Mouse (Mus musculus): ENCODE results near the gene Usf1.

Gene Usf1

DNA sequence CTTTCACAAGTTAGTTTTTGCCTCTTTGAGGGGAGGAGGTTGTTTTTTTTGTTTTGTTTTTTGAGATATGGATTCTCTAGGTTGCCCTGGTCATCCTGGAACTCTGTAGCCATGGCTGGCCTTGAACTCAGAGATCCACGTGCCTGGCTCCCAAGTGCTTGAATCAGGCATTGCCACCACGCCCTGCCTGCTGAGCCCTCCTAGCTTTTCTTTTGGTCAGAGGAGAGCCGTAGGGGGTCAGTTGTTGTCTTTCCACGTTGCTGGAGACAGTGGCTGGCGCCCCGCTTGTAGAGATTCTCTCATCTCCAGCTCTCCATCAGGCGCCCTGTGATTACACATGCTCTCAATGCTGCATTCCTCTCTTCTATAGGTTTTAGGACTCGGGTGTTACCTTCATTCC, 2.5 kb downstream of the Usf1 start:
- no peak for DNase-seq (ENCODE audit: low read depth in 2 of 2, low spot score in 2 of 2)

DNA sequence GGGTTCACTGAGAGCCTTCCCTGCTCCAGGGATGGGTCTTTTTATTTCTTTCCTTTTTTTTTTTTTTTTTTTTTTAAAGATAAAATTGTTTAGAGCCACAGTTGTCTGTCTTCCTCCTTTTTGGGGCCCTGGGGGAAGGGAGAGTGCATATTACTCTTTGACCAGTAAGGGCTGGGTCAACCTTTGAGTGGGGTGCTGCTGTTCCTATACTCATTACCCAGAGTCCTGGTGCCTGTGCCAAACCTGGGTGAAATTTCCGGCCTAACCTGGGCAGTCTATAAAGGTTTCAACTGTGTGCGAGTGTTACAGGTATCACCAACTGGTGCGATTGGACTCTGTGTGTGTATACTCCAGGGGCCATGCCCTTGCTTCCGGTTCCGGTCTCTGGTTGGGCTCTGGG, 7.5 kb downstream of the Usf1 start, which contains the start of gene Tstd1:
Gene Tstd1, plus strand, starts transcription at position 213 of the 400 bp plus-strand sequence.
- no peak for DNase-seq (ENCODE audit: low read depth in 2 of 2, low spot score in 2 of 2)

DNA sequence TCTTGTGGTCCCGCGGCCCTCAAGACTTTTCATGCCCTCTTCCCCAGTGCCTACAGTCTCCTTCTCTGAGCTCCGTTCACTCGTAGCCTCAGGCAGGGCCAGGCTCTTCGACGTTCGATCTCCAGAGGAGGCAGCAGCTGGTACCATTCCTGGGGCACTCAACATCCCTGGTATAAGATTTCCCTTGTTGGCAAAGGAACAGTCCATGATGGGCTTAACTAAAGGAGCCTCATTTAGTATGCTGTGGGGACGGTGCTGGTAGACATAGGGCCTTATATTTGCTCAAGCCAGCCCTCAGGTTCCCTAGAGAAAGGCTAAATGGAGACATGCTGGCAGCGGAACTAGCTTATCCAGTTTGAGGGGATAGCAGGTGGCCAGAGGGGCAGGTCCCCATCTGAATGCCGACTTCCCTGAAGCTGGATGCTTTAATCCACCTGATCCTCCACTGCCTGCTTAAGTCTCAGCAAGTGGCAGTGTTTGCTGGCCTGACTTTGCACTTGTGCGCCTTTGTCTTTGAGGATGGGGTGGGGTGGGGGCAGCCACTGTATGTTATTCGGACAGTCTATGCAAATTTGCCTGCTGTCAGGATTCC, 8.3 kb downstream of the Usf1 start:
- no peak for DNase-seq (ENCODE audit: low read depth in 2 of 2, low spot score in 2 of 2)

DNA sequence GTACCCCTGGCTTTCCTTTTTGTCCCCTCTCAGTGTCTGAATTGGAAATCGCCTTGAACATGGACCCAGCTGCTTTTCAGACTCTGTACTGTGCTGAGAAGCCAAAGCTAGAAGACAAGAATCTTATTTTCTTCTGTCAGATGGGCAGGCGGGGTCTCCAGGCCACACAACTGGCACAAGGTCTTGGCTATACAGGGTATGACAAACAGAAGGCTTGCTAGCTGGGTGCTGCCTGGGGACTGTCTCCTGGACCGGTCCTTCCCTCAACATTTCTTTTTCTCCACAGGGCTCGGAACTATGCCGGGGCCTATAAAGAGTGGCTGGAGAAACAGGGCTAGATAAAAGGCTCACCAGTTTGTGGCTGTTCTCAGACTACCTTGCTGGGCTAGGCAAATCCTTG, 8.8 kb downstream of the Usf1 start:
- DNase-seq (ENCODE audit: low read depth in 2 of 2, low spot score in 2 of 2) = no peak

DNA sequence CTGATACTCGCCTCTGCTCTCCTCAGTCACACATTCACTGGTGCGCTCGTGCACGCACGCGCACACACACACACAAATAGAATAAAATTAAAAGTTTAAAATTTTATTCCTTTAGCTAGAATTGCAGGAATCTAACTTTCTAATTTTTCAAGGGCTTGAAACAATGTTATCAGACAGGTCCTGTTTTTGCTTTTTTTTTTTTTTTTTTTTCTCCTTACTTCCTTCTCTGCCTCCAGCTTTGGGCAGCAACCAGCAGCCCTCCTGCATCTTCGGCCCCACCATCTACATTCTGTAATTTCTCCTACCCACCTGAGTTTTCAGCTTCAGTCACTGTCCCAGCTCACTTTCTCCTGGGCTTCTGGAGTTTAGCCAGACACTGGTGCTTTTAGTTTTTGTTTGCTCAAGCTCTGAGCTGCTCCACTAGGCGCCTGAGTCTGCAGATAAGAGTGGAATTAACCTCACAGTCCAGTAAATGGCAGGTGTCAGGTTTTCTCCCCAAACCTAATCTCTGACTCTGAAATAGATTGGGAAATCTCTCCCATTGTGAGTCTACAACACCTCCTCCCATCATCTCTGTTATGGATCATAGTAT, 11.5 kb downstream of the Usf1 start:
- DNase-seq (ENCODE audit: low read depth in 2 of 2, low spot score in 2 of 2) = no peak

DNA sequence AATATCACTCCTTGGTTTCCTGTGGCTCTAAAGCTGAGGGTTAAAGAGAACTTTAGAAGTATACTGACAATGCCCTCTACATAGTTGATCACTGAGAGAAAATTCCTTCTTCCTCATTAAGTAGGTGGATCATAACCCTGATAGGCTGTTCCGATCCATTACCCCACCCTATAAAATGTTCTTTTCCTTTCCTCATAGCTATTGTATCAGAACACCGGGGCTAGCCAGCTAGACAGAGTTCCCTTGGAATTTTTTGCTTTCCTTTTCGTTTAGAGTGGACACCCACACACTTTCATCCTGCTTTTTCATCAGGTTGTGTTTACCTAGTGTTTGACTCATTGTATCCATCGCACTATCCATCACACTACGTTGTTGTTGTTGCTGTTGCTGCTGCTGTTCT, 13.5 kb downstream of the Usf1 start:
- no peak for DNase-seq (ENCODE audit: low read depth in 2 of 2, low spot score in 2 of 2)

DNA sequence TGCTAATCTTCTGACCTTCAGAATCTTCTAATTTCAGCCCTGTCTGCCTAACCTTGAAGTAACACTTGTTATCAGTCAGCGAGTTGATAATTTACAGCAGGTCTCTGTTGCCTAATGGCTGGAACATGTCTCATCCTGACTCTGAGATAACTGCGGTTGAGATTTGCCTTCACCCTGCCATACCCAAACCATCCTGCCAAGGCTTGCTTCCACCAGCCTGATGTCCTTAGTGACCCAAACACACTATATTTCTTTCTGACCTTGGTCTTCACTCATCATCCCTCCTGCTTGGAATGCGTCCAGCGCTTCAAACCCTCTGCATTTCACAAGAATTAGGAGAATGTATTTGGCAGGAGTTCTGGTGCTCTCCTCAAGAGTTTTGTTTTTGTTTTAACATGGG, 14.0 kb downstream of the Usf1 start:
- DNase-seq (ENCODE audit: low read depth in 2 of 2, low spot score in 2 of 2) = no peak

DNA sequence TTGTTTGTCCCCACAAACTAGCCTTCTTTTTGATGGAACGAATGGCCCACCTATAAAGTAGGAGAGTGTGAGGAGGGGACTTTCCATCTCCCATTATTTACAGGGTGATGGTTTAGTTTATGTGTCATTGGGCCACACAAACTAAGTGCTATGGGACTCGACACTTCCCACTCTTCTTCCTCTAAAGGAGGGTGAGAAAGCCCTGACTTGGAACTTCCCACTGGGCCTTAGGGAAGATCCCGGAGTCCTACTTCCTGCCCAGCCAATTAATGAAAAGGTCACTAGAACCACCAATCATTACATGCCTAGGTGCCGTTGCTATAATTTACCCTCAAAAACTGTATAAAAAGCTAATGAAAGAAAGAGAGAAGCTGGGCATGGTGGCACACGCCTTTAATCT, 21.0 kb downstream of the Usf1 start:
- no peak for DNase-seq (ENCODE audit: low read depth in 2 of 2, low spot score in 2 of 2)

DNA sequence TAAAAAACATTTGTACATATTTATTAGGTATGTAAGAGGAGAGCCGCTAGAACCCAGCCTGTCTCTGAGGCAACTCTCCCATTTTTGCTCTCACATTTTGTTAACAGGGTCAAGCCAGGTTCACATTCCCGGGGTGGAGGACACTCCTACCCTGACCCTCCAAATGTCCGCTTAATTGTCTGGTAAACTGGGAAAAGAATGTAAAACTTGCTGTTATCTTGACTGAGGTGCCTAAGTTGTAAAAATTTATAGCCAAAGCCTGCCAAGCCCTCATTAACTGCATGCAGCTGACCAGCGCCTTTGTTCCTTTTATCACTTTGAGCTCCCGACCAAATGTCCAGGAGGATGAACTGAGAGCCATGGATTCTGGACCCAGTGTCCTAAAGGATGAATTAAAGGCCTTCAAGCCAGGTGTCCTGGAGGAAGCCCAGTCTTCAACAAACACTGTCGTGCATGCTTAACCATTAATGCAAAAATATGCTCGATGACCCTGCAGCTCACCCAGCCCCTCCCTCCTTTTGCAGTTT, 24.2 kb downstream of the Usf1 start:
- no peak for DNase-seq (ENCODE audit: low read depth in 2 of 2, low spot score in 2 of 2)

DNA sequence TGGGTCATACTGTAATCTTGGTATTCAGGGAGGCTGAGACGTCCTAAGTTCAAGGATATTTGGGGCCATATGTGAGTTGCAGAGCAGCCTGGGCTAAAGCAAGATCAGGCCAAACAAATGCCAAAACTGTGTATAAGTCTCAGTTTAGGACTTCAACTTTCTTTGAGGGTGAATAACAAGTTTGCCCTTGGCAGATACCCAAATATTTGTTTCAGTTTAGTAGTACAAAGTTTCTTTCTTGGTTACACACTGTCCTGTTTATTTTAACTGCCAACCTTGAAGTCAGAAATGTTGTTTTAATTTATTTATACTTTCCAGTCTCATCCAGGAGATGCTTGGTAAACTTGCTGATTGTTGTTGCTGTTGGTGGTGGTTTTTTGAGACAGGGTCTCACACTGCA, 24.9 kb downstream of the Usf1 start:
- no peak for DNase-seq (ENCODE audit: low read depth in 2 of 2, low spot score in 2 of 2)

DNA sequence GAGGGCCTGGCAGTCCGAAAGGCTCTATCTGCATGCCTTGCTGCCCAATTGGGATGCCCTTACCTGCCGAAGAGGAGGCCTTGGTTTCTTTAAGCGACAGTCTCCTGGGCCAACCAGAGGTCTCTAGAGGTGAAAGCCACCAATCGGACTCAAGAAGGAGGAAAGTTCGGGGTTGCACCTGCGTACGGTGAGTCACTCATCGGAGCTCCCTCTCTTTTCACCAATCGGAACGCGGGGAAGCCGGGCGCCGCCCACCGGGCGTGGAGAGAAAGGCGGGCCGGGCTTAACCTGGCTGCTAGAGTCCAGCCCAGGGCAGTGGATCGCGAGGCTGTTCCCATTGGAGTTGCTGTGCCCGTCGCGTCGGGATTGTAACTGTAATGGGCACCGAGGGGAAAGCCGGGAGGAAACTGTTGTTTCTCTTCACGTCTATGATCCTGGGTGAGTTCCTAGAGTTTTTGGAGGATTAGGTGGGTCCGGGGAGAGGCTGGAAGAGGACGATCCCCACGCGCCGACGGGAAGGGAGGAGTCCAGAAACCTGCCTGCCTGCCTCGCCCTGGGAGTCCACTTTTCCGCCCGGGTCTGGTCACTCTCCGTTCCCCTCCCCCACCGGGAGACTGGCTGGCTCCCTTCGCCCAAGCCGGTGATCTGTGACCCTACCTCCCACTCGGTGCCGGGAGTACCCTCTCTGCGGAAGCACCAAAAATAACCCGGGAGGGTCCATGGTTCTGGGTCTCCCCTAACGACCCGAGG, 26.3 kb downstream of the Usf1 start, which contains the start of gene F11r:
Gene F11r, plus strand, starts transcription at position 272 of the 750 bp plus-strand sequence.
- DNase-seq (ENCODE audit: low read depth in 2 of 2, low spot score in 2 of 2) = peak; percentile 36 to 56

DNA sequence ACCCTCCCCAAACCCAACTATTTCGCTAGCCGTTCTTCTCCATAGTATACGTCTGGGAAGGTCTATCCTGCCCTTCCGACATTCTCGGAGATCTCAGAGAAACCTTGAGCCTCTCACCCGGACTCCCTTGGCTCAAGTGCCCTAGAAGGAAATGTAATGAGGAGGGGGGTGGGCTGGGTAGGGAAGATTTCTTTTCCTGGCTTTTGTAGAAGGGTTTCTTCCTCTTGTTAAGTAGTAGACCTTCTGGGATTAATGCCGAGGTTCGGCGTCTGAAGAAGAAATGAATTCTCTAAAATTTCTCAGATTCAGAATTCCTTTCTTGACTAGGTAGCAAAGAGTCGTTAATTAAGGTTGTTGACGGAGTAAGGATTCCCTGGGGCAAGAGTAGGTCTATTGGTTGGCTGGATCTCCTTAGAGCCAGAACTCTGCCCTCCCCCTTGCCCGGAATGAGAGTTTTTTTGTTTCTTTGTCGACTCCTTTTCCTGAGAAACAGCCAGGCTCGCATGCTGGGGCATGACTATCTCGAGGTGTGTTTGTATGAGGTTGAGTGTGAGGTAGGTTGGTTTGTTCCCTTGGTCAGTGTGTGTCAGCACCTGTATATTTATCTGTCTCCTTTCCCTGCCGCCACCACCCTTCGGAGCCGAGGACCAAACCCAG, 27.0 kb downstream of the Usf1 start:
- no peak for DNase-seq (ENCODE audit: low read depth in 2 of 2, low spot score in 2 of 2)

DNA sequence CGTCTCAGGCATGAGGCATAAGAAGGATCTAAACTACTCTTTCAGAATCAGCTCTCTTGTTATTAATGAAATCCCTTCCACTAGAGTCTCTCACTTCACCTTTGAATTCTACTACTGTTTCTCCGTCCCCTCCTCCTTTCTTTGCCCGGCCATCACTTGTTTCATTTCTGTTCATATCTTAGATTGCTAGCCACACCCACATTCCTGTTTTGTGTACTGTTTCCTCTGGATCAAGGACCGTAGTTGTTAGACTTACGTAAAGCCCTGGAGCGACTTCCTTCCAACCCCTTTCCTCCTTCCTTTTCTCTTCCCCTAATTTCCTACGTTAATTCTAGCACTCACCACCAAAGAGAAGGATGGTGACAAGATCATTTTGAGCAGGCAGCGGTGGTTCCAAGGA, 28.0 kb downstream of the Usf1 start:
- DNase-seq (ENCODE audit: low read depth in 2 of 2, low spot score in 2 of 2) = no peak

DNA sequence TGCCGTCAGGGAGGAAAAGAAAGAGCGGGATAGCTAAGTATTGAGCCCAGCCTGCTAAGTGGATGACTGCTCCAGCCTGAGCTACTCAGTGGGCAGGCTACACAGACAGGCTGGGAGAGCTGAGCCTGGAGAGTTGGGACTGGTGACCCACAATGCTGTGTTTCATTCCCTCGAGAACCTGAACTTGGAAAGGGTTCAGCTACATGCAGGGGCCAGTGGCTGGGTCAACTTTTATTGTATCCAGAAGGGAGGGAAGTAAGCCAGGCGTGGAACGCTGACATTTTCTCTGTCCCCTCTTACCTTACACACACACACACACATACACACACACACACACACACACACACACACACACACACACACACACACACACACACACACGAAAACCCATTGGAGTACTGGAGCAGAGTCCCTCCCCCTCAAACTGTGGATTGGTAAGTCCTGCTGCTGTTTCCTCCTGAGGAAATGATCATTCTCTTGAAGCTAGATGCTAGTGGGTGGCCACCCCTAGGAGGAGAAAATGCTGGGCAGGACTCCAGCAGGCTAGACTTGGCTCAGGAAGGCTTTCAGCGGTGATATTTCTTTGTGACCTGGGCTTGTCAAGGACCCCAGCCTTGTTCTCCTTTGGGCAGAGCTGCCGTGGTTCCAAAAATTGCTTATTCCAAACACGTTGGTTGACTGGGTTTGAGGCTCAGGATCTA, 29.1 kb downstream of the Usf1 start:
- no peak for DNase-seq (ENCODE audit: low read depth in 2 of 2, low spot score in 2 of 2)

DNA sequence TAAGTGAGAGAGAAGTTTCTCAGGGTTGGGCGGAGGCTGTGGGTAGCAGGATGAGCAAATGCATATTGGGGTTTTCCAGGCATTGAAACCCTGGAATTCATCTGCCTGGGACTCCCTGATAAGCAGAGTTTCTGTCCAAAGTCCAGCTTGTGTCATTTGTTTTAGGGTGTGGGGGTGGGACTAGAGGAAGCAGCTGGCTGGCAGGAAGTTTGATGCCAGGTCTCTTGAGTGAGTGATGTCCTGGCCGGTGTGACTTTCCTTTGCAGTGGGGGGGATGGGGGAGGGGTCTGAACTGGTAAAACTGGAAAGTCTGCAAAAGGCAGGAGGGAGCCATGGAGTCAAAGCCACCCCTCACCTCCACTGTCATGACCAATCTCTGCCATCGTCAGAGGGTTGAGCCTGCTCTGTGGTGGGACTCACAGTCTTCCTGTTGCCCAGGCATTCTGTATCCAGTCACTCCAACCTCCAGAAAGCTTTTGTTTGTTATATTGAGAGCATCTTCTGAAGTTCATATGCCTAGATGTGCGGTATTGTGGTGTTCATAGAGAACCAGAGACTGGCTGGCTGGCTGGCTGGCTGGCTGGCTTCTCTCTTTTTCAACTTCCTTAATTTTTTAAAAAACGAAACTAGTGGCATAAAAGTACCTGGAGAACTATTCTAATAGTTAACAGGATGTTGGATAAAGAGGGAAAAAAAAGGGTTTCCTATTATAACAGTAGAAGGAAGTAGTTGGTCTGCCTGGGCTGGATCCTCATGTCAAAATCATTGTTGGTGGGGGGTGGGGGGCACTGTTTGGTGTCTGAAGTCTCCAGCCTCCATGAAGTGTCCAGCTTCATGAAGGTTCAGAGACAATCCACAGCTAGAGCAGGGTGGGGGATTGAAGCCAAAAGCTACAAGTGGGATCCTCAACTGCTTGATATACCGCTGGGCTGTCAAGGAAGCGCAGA, 30.6 kb downstream of the Usf1 start:
- no peak for DNase-seq (ENCODE audit: low read depth in 2 of 2, low spot score in 2 of 2)

DNA sequence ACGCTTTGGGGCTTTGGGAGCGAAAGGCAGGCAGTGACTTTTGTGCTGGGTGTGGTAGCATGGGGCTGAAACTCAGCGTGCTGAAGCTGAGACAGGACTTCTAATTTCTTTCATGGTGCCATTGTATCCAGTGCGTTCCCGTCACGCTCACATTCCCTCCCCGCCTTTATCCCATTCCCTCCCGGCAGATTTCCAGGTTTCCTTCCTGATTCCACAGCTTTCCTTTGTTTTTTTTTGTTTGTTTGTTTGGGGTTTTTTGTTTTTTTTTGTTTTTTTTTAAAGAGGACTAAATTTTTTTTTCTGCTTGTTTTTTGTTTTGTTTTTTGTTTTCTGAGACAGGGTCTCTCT, 31.3 kb downstream of the Usf1 start:
- DNase-seq (ENCODE audit: low read depth in 2 of 2, low spot score in 2 of 2) = no peak

DNA sequence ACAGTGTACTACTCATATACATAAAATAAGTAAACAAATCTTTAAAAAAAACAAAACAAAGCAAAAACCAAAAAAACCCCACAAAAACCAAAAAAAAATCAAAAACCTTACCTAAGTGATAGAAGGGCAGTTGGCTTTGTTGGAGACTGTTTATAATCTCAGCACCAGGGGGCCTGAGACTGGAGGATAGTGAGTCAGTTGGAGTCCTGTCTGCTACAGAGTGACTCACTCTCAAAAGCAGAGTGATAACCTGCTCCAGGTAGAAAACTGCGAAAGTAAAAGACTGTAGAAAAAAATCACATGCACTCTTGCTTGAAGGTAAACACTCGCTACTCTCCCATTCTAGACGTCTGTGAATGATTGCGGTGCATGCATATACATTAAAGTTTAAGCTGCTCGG, 33.9 kb downstream of the Usf1 start:
- no peak for DNase-seq (ENCODE audit: low read depth in 2 of 2, low spot score in 2 of 2)

DNA sequence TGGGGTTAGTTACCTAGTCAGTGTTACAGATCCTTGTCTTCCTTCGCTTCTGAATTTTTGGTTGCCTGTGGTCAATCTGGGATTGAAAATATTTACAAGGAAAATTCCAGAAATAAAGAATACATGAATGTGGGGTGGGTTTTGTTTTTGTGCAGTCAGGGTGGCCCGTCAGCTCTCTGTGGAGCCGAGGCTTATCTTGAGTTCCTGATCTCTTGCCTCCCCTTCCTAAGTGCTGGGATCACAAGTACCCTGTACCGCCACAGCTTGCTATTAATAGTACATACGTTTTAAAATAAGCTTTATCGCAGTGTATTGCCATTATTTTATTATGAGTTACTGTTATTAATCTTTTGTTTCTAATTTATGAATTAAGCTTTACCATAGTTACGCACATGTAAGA, 35.7 kb downstream of the Usf1 start:
- no peak for DNase-seq (ENCODE audit: low read depth in 2 of 2, low spot score in 2 of 2)

DNA sequence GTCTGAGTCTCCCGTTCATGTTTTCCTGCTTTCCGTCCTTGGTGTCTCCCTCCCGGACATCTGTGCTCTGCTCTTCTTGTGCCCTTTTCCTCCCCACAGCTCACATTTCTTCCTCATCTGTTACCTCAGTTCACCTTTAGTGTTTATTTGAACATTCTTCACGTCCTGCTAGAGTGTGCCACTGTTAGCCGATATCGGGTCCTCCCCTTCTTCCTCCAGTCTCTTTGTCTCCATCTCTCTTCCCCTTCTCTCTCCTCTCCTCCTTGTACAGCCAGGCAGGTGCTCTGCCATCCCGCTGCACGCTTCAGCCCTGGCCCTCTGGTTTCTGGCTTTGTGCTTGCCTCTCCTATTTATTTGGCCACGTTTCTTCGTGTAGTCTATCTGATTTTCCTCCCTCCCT, 36.6 kb downstream of the Usf1 start:
- no peak for DNase-seq (ENCODE audit: low read depth in 2 of 2, low spot score in 2 of 2)

DNA sequence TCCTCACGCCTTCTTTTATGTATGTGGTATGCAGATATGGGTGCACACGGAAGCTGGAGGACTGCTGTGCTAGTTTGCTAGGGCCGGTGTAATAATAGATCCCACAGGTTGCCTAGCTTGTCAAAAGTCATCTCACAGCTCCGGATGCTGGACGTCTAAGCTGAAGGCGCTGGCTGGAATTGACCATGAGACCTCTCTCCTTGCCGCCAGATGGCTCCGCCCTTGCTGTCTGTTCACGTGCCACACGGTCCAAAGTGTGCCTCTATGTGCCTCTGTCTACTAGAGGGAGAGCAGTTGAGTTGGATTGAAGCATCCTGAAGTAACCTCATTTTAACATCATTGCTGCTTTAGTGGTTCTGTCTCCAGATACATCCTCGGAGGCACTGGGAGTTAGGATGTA, 38.9 kb downstream of the Usf1 start:
- DNase-seq (ENCODE audit: low read depth in 2 of 2, low spot score in 2 of 2) = no peak

All from CD8-positive naive resting alpha-beta T cell, adult 2 months (primary cell).